Mouse (Mus musculus) MEL (cell line): ENCODE results near the gene Gm21962. TPM values are rescaled to one million over a fixed set of nuclear protein-coding genes. Genes with fewer than 3 reads are reported as not detected.

ENCODE experiments used
- DNase-seq: peaks from one replicate; pipeline ENCODE4 v3.0.0; 2011; ENCODE audit warnings: low read depth, low spot score
- H3K27ac ChIP-seq: 2 replicates; pipeline ENCODE4 v1.5.1; 2012; ENCODE audit warnings: low read depth, mild to moderate bottlenecking, control low read depth, low read length, moderate library complexity; ENCODE audit not compliant: control insufficient read depth
- H3K27me3 ChIP-seq, 2 experiments: fragments of 150-350 bp in 1 of 2; sonication (generic) in 1 of 2; 2 replicates each; pipeline ENCODE4 v1.6.1; 2012; ENCODE audit warnings: low read length in 2 of 2, mild to moderate bottlenecking in 2 of 2, improper control_type of control experiment in 1 of 2, moderate library complexity in 1 of 2; ENCODE audit not compliant: insufficient read depth in 2 of 2, control insufficient read depth in 1 of 2
- H3K36me3 ChIP-seq, 2 experiments: 2 replicates each; pipeline ENCODE4 v1.6.1; 2012 to 2014; ENCODE audit warnings: low read length in 2 of 2, improper control_type of control experiment in 1 of 2, inconsistent platforms in 1 of 2, mild to moderate bottlenecking in 1 of 2; ENCODE audit not compliant: insufficient read depth in 2 of 2, control insufficient read depth in 1 of 2
- H3K4me1 ChIP-seq, 2 experiments: fragments of 150-350 bp in 1 of 2; sonication (generic) in 1 of 2; 2 replicates each; pipeline ENCODE4 v1.6.1; 2012; ENCODE audit warnings: low read length in 2 of 2, improper control_type of control experiment in 1 of 2, mild to moderate bottlenecking in 1 of 2; ENCODE audit not compliant: insufficient read depth in 2 of 2, control insufficient read depth in 1 of 2
- H3K4me3 ChIP-seq, 2 experiments: fragments of 150-350 bp in 1 of 2; sonication (generic) in 1 of 2; 2 replicates each; pipeline ENCODE4 v1.5.1; 2012; ENCODE audit warnings: low read depth in 2 of 2, low read length in 2 of 2, mild to moderate bottlenecking in 2 of 2, moderate library complexity in 2 of 2, control low read depth in 1 of 2, improper control_type of control experiment in 1 of 2; ENCODE audit not compliant: control insufficient read depth in 1 of 2, insufficient read depth in 1 of 2
- H3K79me2 ChIP-seq: 2 replicates; pipeline ENCODE4 v1.6.1; 2012; ENCODE audit warnings: mild to moderate bottlenecking, low read length, moderate library complexity; ENCODE audit not compliant: control insufficient read depth, poor library complexity, insufficient read depth
- H3K9ac ChIP-seq: 2 replicates; pipeline ENCODE4 v1.6.1; 2012; ENCODE audit warnings: low read depth, mild to moderate bottlenecking, control low read depth, low read length, moderate library complexity; ENCODE audit not compliant: control insufficient read depth, poor library complexity, severe bottlenecking
- H3K9me3 ChIP-seq: fragments of 150-350 bp; sonication (generic); replicated peaks from 2 replicates; pipeline ENCODE4 v1.6.1; 2012; ENCODE audit warnings: mild to moderate bottlenecking, low read length, improper control_type of control experiment, moderate library complexity; ENCODE audit not compliant: insufficient read depth
- CHD2 ChIP-seq: IDR thresholded peaks from 2 replicates; pipeline ENCODE4 v1.6.1; 2011; ENCODE audit warnings: low read length, improper control_type of control experiment
- ELF1 ChIP-seq: IDR thresholded peaks from 2 replicates; pipeline ENCODE4 v1.6.1; 2014; ENCODE audit warnings: low read depth, mild to moderate bottlenecking, inconsistent platforms, low read length, improper control_type of control experiment, moderate library complexity
- EP300 ChIP-seq, 2 experiments: IDR thresholded peaks; 2 replicates each; pipeline ENCODE4 v1.6.1; 2011; ENCODE audit warnings: improper control_type of control experiment in 2 of 2, low read length in 2 of 2, low read depth in 1 of 2, mild to moderate bottlenecking in 1 of 2
- ETS1 ChIP-seq: IDR thresholded peaks from 2 replicates; pipeline ENCODE4 v1.6.1; 2012; ENCODE audit warnings: low read depth, mild to moderate bottlenecking, inconsistent platforms, low read length, improper control_type of control experiment, moderate library complexity
- GABPA ChIP-seq: IDR thresholded peaks from 2 replicates; pipeline ENCODE4 v1.6.1; 2012; ENCODE audit warnings: low read depth, mild to moderate bottlenecking, inconsistent platforms, low read length, improper control_type of control experiment, moderate library complexity
- GATA1 ChIP-seq: IDR thresholded peaks from 2 replicates; pipeline ENCODE4 v1.6.1; 2011; ENCODE audit warnings: low read depth, low read length, improper control_type of control experiment
- MAFK ChIP-seq: IDR thresholded peaks from 2 replicates; pipeline ENCODE4 v1.6.1; 2011; ENCODE audit warnings: low read depth, mild to moderate bottlenecking, low read length, improper control_type of control experiment, borderline replicate concordance
- MAX ChIP-seq: IDR thresholded peaks from 2 replicates; pipeline ENCODE4 v1.6.1; 2011; ENCODE audit warnings: low read length, improper control_type of control experiment
- MAZ ChIP-seq: IDR thresholded peaks from 2 replicates; pipeline ENCODE4 v1.6.1; 2012; ENCODE audit warnings: low read depth, mild to moderate bottlenecking, inconsistent platforms, low read length, improper control_type of control experiment
- MEF2A ChIP-seq: IDR thresholded peaks from 2 replicates; pipeline ENCODE4 v1.6.1; 2014; ENCODE audit warnings: low read depth, mild to moderate bottlenecking, inconsistent platforms, low read length, improper control_type of control experiment; ENCODE audit not compliant: poor library complexity, insufficient replicate concordance, severe bottlenecking; ENCODE audit errors: extremely low read depth
- MYB ChIP-seq: IDR thresholded peaks from 2 replicates; pipeline ENCODE4 v1.6.1; 2011; ENCODE audit warnings: mild to moderate bottlenecking, low read depth, low read length, improper control_type of control experiment
- MYC ChIP-seq: IDR thresholded peaks from 2 replicates; pipeline ENCODE4 v1.6.1; 2011; ENCODE audit warnings: low read depth, mild to moderate bottlenecking, low read length, improper control_type of control experiment, moderate library complexity
- NELFE ChIP-seq: IDR thresholded peaks from 2 replicates; pipeline ENCODE4 v1.6.1; 2011; ENCODE audit warnings: low read depth, low read length, improper control_type of control experiment
- NRF1 ChIP-seq: IDR thresholded peaks from 2 replicates; pipeline ENCODE4 v1.6.1; 2014; ENCODE audit warnings: low read depth, mild to moderate bottlenecking, inconsistent platforms, low read length, improper control_type of control experiment, moderate library complexity; ENCODE audit not compliant: poor library complexity, insufficient read depth, severe bottlenecking
- POLR2A ChIP-seq, 2 experiments: IDR thresholded peaks; 2 replicates each; pipeline ENCODE4 v1.6.1; 2011 to 2012; ENCODE audit warnings: low read length in 2 of 2, mild to moderate bottlenecking in 2 of 2, control low read depth in 1 of 2, improper control_type of control experiment in 1 of 2, low read depth in 1 of 2, moderate library complexity in 1 of 2; ENCODE audit not compliant: control insufficient read depth in 1 of 2, insufficient read depth in 1 of 2, poor library complexity in 1 of 2
- POLR2AphosphoS2 ChIP-seq: IDR thresholded peaks from 2 replicates; pipeline ENCODE4 v1.6.1; 2011; ENCODE audit warnings: low read length, improper control_type of control experiment
- RCOR1 ChIP-seq: IDR thresholded peaks from 2 replicates; pipeline ENCODE4 v1.6.1; 2012; ENCODE audit warnings: low read depth, mild to moderate bottlenecking, inconsistent platforms, low read length, improper control_type of control experiment
- SIN3A ChIP-seq: IDR thresholded peaks from 2 replicates; pipeline ENCODE4 v1.6.1; 2012; ENCODE audit warnings: low read length, improper control_type of control experiment, inconsistent platforms
- SMC3 ChIP-seq: IDR thresholded peaks from 2 replicates; pipeline ENCODE4 v1.6.1; 2011; ENCODE audit warnings: low read depth, low read length, improper control_type of control experiment
- TAL1 ChIP-seq: IDR thresholded peaks from 2 replicates; pipeline ENCODE4 v1.6.1; 2012; ENCODE audit warnings: mild to moderate bottlenecking, inconsistent platforms, low read length, moderate library complexity, mixed read lengths
- TBP ChIP-seq: IDR thresholded peaks from 2 replicates; pipeline ENCODE4 v1.8.0; 2011; ENCODE audit warnings: low read depth, low read length, improper control_type of control experiment
- TCF12 ChIP-seq: IDR thresholded peaks from 2 replicates; pipeline ENCODE4 v1.6.1; 2014; ENCODE audit warnings: low read depth, mild to moderate bottlenecking, inconsistent platforms, low read length, improper control_type of control experiment, moderate library complexity
- USF1 ChIP-seq: IDR thresholded peaks from 2 replicates; pipeline ENCODE4 v1.6.1; 2014; ENCODE audit warnings: low read depth, mild to moderate bottlenecking, inconsistent platforms, low read length, improper control_type of control experiment, moderate library complexity
- USF2 ChIP-seq, 2 experiments: IDR thresholded peaks; 2 replicates each; pipeline ENCODE4 v1.6.1; 2011 to 2012; ENCODE audit warnings: improper control_type of control experiment in 2 of 2, low read length in 2 of 2, borderline replicate concordance in 1 of 2, inconsistent platforms in 1 of 2, low read depth in 1 of 2, mild to moderate bottlenecking in 1 of 2; ENCODE audit not compliant: insufficient read depth in 1 of 2
- ZKSCAN1 ChIP-seq: IDR thresholded peaks from 2 replicates; pipeline ENCODE4 v1.6.1; 2012; ENCODE audit warnings: low read depth, mild to moderate bottlenecking, inconsistent platforms, low read length, improper control_type of control experiment, moderate library complexity
- ZMIZ1 ChIP-seq: IDR thresholded peaks from 2 replicates; pipeline ENCODE4 v1.6.1; 2012; ENCODE audit warnings: low read depth, mild to moderate bottlenecking, inconsistent platforms, low read length, improper control_type of control experiment, moderate library complexity
- ZNF384 ChIP-seq: IDR thresholded peaks from 2 replicates; pipeline ENCODE4 v1.6.1; 2012; ENCODE audit warnings: low read depth, mild to moderate bottlenecking, inconsistent platforms, low read length, improper control_type of control experiment
- polyA plus RNA-seq, 2 experiments: library from polyadenylated mRNA; stranded (reverse) in 1 of 2; unstranded in 1 of 2; fragments of >175 nt in 1 of 2; fragments of >200 nt in 1 of 2; gene quantifications; 2 replicates each; pipeline versions ENCODE4 v1.2.1 to v1.2.4; 2012; ENCODE audit warnings: low replicate concordance in 2 of 2, low read depth in 1 of 2; ENCODE audit not compliant: insufficient read length in 2 of 2, insufficient read depth in 1 of 2, missing spikeins in 1 of 2
- total RNA-seq: library from RNA; depleted of rRNA; stranded (reverse); fragments of 300-350 nt; gene quantifications from 2 replicates; pipeline ENCODE4 v1.2.3, GENCODE M21; 2012

Gene Gm21962
- total and polyA plus RNA-seq, 3 experiments: not detected

- H3K9ac ChIP-seq: no peak overlapping the region
- no peak for DNase-seq
- no peaks in the 10 kb centered on the region for H3K36me3 ChIP-seq
- H3K4me3 ChIP-seq: no peak overlapping the region
- TF ChIP-seq MAZ (no peak), CHD2 (no peak), NRF1 (no peak), ZKSCAN1 (no peak), GATA1 (no peak), GABPA (no peak)
- TF ChIP-seq, all 39 proteins: peak for 0
- H3K27ac ChIP-seq: no peak overlapping the region
- no peaks in the 10 kb centered on the region for H3K27me3 ChIP-seq
- H3K9me3 ChIP-seq: no peaks in the 10 kb centered on the region
- H3K79me2 ChIP-seq: no peaks in the 10 kb centered on the region
- no peaks in the 10 kb centered on the region for H3K4me1 ChIP-seq
Measured at GRCm38 (mm10) chr3:137636571-137636970, 34.8 kb upstream of the Gm21962 start.

- DNase-seq: no peak
- no peak for TF ChIP-seq TCF12
- TF ChIP-seq TAL1: no peak
- no peak for TF ChIP-seq RCOR1
- no peak for TF ChIP-seq SMC3
- TF ChIP-seq MAFK: no peak
- Histone ChIP-seq H3K27me3 (no peaks in the 10 kb centered on the region), H3K9ac (no peak overlapping the region), H3K79me2 (no peaks in the 10 kb centered on the region), H3K9me3 (no peaks in the 10 kb centered on the region), H3K27ac (no peak overlapping the region), H3K4me1 (no peaks in the 10 kb centered on the region), H3K4me3 (no peak overlapping the region), H3K36me3 (no peaks in the 10 kb centered on the region)
Measured at GRCm38 (mm10) chr3:137641238-137641637, 30.1 kb upstream of the Gm21962 start.

GRCm38 (mm10) chr3:137642137-137642536 lies 29.2 kb upstream of the Gm21962 start:
- H3K9me3 ChIP-seq: no peaks in the 10 kb centered on the region
- no peaks in the 10 kb centered on the region for H3K36me3 ChIP-seq
- no peak for TF ChIP-seq SIN3A
- no peak for TF ChIP-seq ELF1
- no peak for TF ChIP-seq POLR2AphosphoS2
- no peak for TF ChIP-seq SMC3
- no peak for TF ChIP-seq MYB
- no peak for TF ChIP-seq MEF2A
- no peak for TF ChIP-seq TAL1
- no peak for TF ChIP-seq POLR2A (IDR thresholded peaks at IDR 0.05; ENCODE audit: control insufficient read depth in 1 of 2, insufficient read depth in 1 of 2, low read depth in 1 of 2, low read length in 2 of 2, poor library complexity in 1 of 2)
- TF ChIP-seq ETS1: no peak
- no peak for TF ChIP-seq MAX
- no peak for TF ChIP-seq ZMIZ1
- TF ChIP-seq MYC: no peak
- TF ChIP-seq TBP: no peak
- no peak for TF ChIP-seq NELFE
- TF ChIP-seq ZNF384: no peak
- TF ChIP-seq MAZ: no peak
- no peak for TF ChIP-seq EP300 (IDR thresholded peaks at IDR 0.05; ENCODE audit: low read depth in 1 of 2, low read length in 2 of 2)
- TF ChIP-seq USF2 (IDR thresholded peaks at IDR 0.05; ENCODE audit: borderline replicate concordance in 1 of 2, insufficient read depth in 1 of 2, low read depth in 1 of 2, low read length in 2 of 2): no peak
- no peak for TF ChIP-seq USF1
- TF ChIP-seq GABPA: no peak
- no peaks in the 10 kb centered on the region for H3K27me3 ChIP-seq
- no peak overlapping the region for H3K27ac ChIP-seq
- no peak for DNase-seq
- no peak overlapping the region for H3K4me3 ChIP-seq
- no peaks in the 10 kb centered on the region for H3K79me2 ChIP-seq
- H3K4me1 ChIP-seq: no peaks in the 10 kb centered on the region
- no peak overlapping the region for H3K9ac ChIP-seq
